Mouse (Mus musculus) embryonic facial prominence, embryonic 10.5 days (tissue): ENCODE measurements around the gene Pabpc1l. TPM values are rescaled to one million over a fixed set of nuclear protein-coding genes. Genes with fewer than 3 reads are reported as not detected.

Experiments used
- DNase-seq: peaks from one replicate; pipeline ENCODE4 v3.0.0-alpha.2; 2017; ENCODE audit warnings: low spot score
- H3K27ac ChIP-seq: fragments of 300-500 bp; sonication (generic); replicated peaks from 2 replicates; pipeline ENCODE4 v1.5.1; 2016; ENCODE audit warnings: mild to moderate bottlenecking
- H3K27me3 ChIP-seq: fragments of 300-500 bp; sonication (generic); replicated peaks from 2 replicates; pipeline ENCODE4 v1.6.1; 2016; ENCODE audit warnings: low read depth, mild to moderate bottlenecking; ENCODE audit not compliant: poor library complexity, severe bottlenecking
- H3K36me3 ChIP-seq: fragments of 300-500 bp; sonication (generic); replicated peaks from 2 replicates; pipeline ENCODE4 v1.6.1; 2016; ENCODE audit warnings: mild to moderate bottlenecking, moderate library complexity
- H3K4me1 ChIP-seq: fragments of 300-500 bp; sonication (generic); 2 replicates; pipeline ENCODE4 v1.6.1; 2016
- H3K4me3 ChIP-seq: fragments of 300-500 bp; sonication (generic); 2 replicates; pipeline ENCODE4 v1.5.1; 2016; ENCODE audit warnings: mild to moderate bottlenecking, moderate library complexity
- H3K9me3 ChIP-seq: fragments of 300-500 bp; sonication (generic); 2 replicates; pipeline ENCODE4 v1.6.1; 2016; ENCODE audit warnings: mild to moderate bottlenecking
- WGBS: fragments of 180-500 bp; shearing (Covaris S2); methylation state at CpG from one replicate; pipeline ENCODE4 v1.1.7; 2016; 5-methylcytosine and 5-hydroxymethylcytosine counted together
- polyA plus RNA-seq: library from polyadenylated mRNA; unstranded; fragments of >200 nt; fragmentation: Nextera tagmentation; extraction: Ambion mirVana; gene quantifications from 2 replicates; pipeline ENCODE4 v1.2.1, GENCODE M21; 2016

Pabpc1l gene
- polyA plus RNA-seq, 1 experiment from 2014 or later: 1.6 TPM

DNA sequence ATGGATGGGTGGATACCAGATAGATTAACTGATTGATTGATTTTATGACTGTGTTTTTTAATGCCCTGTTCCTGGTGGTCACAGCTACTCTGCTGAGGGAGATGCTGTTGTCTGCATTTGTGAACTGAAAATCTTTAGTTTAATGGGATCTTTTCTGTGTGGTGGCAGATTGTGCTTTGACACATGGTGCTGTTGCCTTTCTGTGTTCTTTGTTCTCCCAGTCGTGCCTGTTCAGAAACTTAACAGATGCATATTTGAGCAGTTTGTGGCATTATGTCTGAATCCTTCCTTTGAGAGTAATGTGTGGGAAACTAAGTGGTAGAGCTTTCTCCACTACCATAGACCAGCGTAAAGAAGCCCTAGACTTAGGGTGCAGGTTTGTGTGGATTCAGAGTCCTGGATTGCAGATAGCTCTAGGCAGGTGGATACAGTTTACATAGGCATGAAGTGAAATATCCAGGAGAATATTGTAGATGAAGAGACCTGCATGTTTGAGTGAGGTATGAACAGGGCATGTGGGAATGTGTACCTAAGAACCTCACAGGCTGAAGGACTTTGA, 17.2 kb upstream of the Pabpc1l start:
- Histone ChIP-seq H3K36me3 (peaks cover 27% of the 10 kb centered on the region), H3K27me3 (no peaks in the 10 kb centered on the region), H3K4me1 (peaks cover 26% of the 10 kb centered on the region), H3K27ac (no peak overlapping the region), H3K9me3 (no peaks in the 10 kb centered on the region), H3K4me3 (no peak overlapping the region)
- WGBS: 83% methylated on average over 2 of the region's 2 CpGs
- DNase-seq: no peak

DNA sequence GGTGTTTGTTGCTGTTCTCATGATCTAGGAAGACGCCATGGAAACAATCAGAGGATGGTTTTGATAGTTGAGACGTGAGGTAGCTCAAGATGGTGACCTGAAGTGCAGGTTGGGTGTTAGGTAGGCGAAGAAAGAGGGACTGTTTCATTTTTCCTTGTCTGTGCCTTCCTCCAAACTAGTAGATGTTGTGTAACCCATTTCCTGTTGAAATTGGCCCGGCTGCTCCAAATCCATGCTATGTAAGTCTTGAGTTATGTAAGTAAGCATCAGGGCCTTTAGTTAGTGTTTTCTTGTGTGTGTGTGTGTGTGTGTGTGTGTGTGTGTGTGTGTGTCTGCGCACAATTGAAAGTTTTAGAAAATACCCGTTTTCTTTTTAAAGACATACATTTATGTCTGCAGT, 16.0 kb upstream of the Pabpc1l start:
- no peaks in the 10 kb centered on the region for H3K27me3 ChIP-seq
- H3K4me1 ChIP-seq: peaks cover 26% of the 10 kb centered on the region
- no peak for DNase-seq
- no peak overlapping the region for H3K27ac ChIP-seq
- no peaks in the 10 kb centered on the region for H3K9me3 ChIP-seq
- peaks cover 37% of the 10 kb centered on the region for H3K36me3 ChIP-seq
- no peak overlapping the region for H3K4me3 ChIP-seq
- 93% methylated on average over 6 of the region's 6 CpGs for WGBS

DNA sequence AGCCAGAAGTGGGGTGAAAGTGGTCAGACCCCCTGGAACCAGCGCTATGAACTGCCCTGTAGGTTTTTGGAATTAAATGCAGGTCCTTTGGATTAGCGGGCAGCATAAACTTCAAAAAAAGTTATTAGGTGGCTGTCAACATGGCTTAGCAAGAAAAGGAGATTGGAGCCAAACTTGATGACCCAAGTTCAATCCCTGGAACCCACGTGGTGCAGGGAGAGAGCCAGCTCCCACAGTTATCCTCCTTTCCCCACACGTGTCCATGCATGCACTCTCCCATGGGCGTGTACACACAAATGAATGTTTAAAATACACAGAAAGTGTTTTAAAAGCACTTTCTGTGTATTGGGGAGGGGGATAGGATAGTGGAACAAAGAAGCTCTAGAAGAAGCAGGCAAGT, 14.8 kb upstream of the Pabpc1l start:
- Histone ChIP-seq H3K27me3 (no peaks in the 10 kb centered on the region), H3K36me3 (peaks cover 46% of the 10 kb centered on the region), H3K4me3 (no peak overlapping the region), H3K9me3 (no peaks in the 10 kb centered on the region), H3K4me1 (peaks cover 19% of the 10 kb centered on the region), H3K27ac (no peak overlapping the region)
- no peak for DNase-seq
- 86% methylated on average over 5 of the region's 5 CpGs for WGBS

DNA sequence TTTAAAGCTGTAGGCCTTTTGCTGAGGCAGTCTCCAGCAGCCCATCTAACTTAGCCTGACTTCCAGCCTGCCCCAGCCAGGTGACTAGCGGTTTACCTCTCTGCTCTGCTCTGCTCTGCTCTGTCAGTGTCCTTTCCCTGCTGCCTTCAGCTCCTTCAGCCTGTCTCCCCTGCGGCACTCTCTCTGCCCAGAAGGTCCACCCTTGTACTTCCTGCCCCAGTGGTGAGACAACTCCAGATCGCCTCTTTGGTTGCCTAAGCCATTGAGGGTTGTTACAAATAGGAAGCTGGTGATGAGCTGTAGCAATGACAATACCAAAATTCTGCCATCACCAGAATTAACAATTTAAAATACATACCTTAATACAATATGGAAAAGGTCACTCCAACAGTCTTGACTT, 14.3 kb upstream of the Pabpc1l start:
- H3K36me3 ChIP-seq: peaks cover 50% of the 10 kb centered on the region
- H3K9me3 ChIP-seq: no peaks in the 10 kb centered on the region
- no peak overlapping the region for H3K27ac ChIP-seq
- DNase-seq: no peak
- H3K4me1 ChIP-seq: peaks cover 14% of the 10 kb centered on the region
- 90% methylated on average over 3 of the region's 3 CpGs for WGBS
- H3K27me3 ChIP-seq: no peaks in the 10 kb centered on the region
- H3K4me3 ChIP-seq: no peak overlapping the region

DNA sequence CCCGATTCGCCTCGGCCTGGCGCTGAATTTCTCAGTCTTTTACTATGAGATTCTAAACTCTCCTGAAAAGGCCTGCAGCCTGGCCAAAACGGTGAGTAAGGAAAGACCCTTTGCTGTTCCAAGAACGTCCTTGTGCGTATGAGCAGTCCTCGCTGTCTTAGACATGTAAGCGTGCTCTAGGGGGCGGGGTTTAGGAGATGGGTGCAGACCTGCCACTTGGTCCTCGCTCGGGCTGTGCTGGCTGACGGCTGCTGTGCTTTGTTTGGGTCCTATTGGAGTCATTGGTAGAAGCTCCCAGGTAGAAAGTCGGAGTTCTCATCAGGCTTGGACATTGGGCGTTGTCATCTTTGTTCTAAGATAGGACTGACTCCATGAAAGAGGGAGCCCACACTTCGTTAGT, 9.9 kb upstream of the Pabpc1l start:
- Histone ChIP-seq H3K4me1 (no peaks in the 10 kb centered on the region), H3K27ac (no peak overlapping the region), H3K9me3 (no peaks in the 10 kb centered on the region), H3K27me3 (no peaks in the 10 kb centered on the region), H3K36me3 (peaks cover 94% of the 10 kb centered on the region), H3K4me3 (no peak overlapping the region)
- no peak for DNase-seq
- WGBS: 94% methylated on average over 16 of the region's 16 CpGs

DNA sequence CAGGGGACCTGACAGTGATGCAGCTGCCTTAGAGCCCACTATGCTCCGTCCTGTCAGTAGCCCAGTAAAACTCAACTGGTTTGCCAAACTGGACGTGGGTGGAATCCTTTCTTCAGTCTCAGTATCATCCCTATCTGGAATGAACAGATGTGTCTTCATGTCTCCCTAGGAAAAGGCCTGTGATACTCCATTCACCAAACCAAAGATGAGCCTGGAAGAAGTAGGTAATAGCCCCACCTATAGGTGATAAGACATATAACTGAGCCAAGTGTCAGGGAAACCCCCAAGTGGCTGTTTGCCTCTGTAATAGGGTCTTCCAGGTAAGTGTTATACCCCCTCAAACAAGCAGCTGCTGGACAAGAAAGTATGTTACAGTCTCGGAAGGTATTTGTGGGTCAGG, 6.3 kb upstream of the Pabpc1l start:
- no peaks in the 10 kb centered on the region for H3K27me3 ChIP-seq
- no peak for DNase-seq
- H3K27ac ChIP-seq: no peak overlapping the region
- H3K9me3 ChIP-seq: no peaks in the 10 kb centered on the region
- peaks cover 65% of the 10 kb centered on the region for H3K36me3 ChIP-seq
- H3K4me1 ChIP-seq: no peaks in the 10 kb centered on the region
- H3K4me3 ChIP-seq: no peak overlapping the region
- WGBS: 92% methylated on average over 3 of the region's 3 CpGs

DNA sequence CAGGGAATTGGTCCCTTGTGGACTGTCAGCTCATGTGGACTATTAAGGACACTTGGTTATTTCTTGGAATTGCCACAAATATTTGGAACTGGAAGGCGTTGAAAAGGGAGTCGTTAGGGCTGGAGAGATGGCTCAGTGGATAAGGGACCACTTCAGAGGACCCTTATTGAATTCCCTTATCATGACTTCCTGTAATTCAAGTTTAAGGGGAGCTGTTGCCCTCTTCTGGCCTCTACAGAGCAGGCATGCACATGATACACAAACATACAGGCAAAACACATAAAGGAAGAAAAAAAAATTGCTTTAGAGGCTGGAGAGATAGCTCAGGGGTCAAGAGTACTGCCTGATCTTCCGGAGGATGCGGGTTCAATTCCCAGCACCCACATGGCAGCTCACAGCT, 5.3 kb upstream of the Pabpc1l start:
- no peak for DNase-seq
- WGBS: 94% methylated on average over 4 of the region's 4 CpGs
- H3K9me3 ChIP-seq: no peaks in the 10 kb centered on the region
- H3K27ac ChIP-seq: no peak overlapping the region
- peaks cover 54% of the 10 kb centered on the region for H3K36me3 ChIP-seq
- no peak overlapping the region for H3K4me3 ChIP-seq
- no peaks in the 10 kb centered on the region for H3K4me1 ChIP-seq
- no peaks in the 10 kb centered on the region for H3K27me3 ChIP-seq

DNA sequence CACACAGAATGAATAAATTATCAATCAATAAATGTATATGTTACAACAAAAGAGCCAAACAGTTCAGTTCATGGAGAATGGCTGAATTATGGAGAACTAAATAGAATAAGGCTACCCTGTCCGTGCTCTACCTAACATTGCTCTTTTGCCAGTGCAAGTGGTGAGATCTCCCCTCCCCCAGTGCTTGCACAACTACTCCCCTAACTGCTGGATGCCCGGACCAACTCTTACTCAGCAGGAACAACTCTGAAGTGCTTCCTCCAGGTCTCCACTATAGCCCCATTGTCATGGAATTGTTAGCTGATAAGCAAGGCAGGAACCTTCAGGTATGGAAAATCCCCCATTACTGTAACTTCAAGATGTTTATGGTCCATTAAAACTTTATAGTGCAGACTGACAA, 3.1 kb upstream of the Pabpc1l start:
- Histone ChIP-seq H3K27me3 (no peaks in the 10 kb centered on the region), H3K9me3 (no peaks in the 10 kb centered on the region), H3K36me3 (peaks cover 33% of the 10 kb centered on the region), H3K4me3 (no peak overlapping the region), H3K27ac (no peak overlapping the region), H3K4me1 (no peaks in the 10 kb centered on the region)
- no peak for DNase-seq
- WGBS: 64% methylated on average over 2 of the region's 2 CpGs

DNA sequence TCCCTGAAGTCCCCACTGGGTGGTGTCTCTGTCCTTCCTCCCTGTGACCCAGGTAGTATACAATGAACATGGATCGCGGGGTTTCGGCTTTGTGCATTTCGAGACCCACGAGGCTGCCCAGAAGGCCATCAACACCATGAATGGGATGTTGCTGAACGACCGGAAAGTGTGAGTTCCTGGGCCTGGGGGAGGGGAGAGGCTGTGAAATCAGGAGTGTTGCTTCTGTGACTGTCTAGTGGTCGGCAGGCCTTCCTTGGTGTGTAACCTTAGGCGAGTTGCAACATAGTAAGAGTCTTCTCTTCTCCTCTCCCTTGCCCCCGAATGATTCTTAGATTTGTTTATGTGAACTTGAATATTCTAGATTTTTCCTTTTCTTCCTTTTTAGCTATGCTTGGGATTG, 5.9 kb downstream of the Pabpc1l start:
- 79% methylated on average over 10 of the region's 10 CpGs for WGBS
- no peak overlapping the region for H3K27ac ChIP-seq
- H3K36me3 ChIP-seq: no peaks in the 10 kb centered on the region
- H3K4me1 ChIP-seq: no peaks in the 10 kb centered on the region
- no peak for DNase-seq
- H3K9me3 ChIP-seq: peaks cover 5% of the 10 kb centered on the region
- no peak overlapping the region for H3K4me3 ChIP-seq
- no peaks in the 10 kb centered on the region for H3K27me3 ChIP-seq

DNA sequence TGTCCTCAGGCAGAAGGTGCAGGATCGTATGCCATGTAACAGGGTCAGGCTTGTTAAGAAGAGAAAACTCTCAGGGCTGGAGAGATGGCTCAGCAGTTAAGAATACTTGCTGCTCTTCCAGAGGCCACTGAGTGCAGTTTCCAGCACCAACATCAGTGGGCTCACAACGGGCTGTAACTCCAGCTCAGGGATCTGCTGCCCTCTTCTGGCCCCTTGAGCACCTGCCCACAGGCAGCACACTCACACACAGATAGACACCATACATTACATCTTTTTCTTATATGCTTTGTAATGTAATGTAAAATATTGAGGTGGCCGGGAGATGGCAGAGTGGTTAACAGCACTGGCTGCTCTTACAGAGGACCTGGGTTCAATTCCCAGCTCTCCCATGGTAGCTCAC, 7.7 kb downstream of the Pabpc1l start:
- H3K27ac ChIP-seq: no peak overlapping the region

DNA sequence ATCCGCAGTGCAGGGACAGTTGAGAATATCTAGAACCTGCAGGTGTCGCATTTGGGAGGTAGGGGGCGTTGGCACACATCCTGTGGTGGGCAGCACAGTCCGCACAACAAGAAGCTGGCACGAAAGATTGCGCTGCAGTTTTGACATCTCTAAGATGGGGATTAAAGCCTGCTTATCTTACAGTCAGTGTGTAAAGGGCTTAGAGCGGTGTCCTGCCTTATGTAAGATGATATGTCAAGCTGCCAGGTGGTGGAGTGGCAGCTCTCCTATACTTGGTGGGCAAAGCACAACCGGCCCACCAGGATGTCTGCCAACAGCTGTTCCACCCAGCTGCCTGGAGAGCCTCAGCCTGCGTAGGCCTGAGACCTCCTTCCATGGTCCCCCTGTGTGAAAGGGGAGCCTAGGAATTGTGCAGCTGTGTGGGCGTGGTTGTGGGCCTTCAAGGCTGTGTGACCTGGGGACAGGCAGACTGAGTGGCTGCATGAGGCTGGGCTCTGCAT, 11.3 kb downstream of the Pabpc1l start:
- H3K4me1 ChIP-seq: peaks cover 4% of the 10 kb centered on the region; the same call in 1 of the 2 replicates
- H3K4me3 ChIP-seq: no peak overlapping the region
- DNase-seq: peak; percentile 24
- no peaks in the 10 kb centered on the region for H3K36me3 ChIP-seq
- H3K27me3 ChIP-seq: no peaks in the 10 kb centered on the region
- H3K9me3 ChIP-seq: peaks cover 5% of the 10 kb centered on the region
- no peak overlapping the region for H3K27ac ChIP-seq
- WGBS: 58% methylated on average over 10 of the region's 10 CpGs

More for the DNA sequence above, 7.7 kb downstream of the Pabpc1l start:
- Histone ChIP-seq H3K27me3 (no peaks in the 10 kb centered on the region), H3K4me1 (peaks cover 4% of the 10 kb centered on the region; the same call in 1 of the 2 replicates), H3K4me3 (no peak overlapping the region), H3K9me3 (peaks cover 5% of the 10 kb centered on the region), H3K36me3 (no peaks in the 10 kb centered on the region)
- WGBS: 84% methylated on average over 3 of the region's 3 CpGs
- DNase-seq: no peak

DNA sequence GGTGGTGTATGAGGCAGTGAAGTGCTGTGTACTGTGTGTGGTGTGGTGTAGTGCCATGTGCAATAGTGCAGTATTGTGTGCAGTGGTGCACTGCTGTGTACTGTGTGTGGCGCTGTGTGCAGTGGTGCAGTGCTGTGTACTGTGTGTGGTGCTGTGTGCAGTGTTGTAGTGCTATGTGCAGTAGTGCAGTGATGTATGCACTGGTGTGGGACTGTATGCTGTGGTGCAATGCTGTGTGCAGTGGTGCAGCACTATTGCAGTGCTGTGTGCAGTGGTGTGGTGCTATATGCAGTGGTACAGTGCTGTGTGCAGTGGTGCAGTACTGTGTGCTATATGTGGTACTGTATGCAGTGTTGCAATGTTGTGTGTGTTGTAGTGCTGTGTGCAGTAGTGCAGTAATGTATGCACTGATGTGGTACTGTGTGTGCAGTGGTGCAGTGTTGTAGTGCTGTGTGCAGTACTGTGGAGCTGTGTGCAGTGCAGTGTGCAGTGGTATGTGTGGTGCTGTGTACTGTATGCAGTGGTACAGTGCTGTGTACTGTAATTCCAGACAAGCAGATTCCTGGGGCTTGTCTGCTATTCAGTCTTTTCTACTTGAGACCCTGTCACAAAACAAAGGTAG, 13.3 kb downstream of the Pabpc1l start:
- Histone ChIP-seq H3K27me3 (no peaks in the 10 kb centered on the region), H3K27ac (no peak overlapping the region), H3K36me3 (no peaks in the 10 kb centered on the region), H3K9me3 (no peaks in the 10 kb centered on the region), H3K4me3 (no peak overlapping the region), H3K4me1 (peaks cover 4% of the 10 kb centered on the region; the same call in 1 of the 2 replicates)
- WGBS: 89% methylated on average over 1 of the region's 1 CpGs
- DNase-seq: no peak

DNA sequence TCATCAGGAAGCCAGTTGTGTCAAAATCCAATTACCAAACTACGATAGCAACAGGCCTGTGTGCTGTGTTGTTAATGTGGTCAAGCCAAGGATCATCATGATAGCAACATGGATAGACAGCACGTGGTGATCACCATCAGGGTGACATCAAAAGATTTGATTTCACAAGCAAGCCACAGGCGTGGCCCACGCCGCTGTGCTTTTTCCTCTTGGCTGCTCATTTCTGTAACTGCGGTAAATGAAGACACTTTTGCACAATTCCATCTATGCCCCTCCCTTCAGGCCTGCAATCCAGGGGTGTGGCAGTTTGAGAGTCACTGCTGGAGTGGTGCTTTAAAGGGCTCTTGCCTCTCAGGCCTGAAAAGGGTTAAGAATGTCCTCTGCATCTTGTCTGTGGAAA, 15.7 kb downstream of the Pabpc1l start:
- H3K9me3 ChIP-seq: no peaks in the 10 kb centered on the region

More for the DNA sequence above, 15.7 kb downstream of the Pabpc1l start:
- peaks cover 4% of the 10 kb centered on the region; the same call in 1 of the 2 replicates for H3K4me1 ChIP-seq
- no peak overlapping the region for H3K4me3 ChIP-seq
- no peak for DNase-seq
- H3K36me3 ChIP-seq: no peaks in the 10 kb centered on the region
- 84% methylated on average over 6 of the region's 6 CpGs for WGBS
- no peak overlapping the region for H3K27ac ChIP-seq
- no peaks in the 10 kb centered on the region for H3K27me3 ChIP-seq
